Mouse (Mus musculus): ENCODE measurements around the gene Aup1. TPM values are rescaled to one million over a fixed set of nuclear protein-coding genes. Genes with fewer than 3 reads are reported as not detected.
A peak's percentile ranks its signal among the peaks of the same experiment; 100 is the strongest.

The Aup1 gene
- polyA plus RNA-seq, 1 experiment from 2014 or later: 144 TPM

DNA sequence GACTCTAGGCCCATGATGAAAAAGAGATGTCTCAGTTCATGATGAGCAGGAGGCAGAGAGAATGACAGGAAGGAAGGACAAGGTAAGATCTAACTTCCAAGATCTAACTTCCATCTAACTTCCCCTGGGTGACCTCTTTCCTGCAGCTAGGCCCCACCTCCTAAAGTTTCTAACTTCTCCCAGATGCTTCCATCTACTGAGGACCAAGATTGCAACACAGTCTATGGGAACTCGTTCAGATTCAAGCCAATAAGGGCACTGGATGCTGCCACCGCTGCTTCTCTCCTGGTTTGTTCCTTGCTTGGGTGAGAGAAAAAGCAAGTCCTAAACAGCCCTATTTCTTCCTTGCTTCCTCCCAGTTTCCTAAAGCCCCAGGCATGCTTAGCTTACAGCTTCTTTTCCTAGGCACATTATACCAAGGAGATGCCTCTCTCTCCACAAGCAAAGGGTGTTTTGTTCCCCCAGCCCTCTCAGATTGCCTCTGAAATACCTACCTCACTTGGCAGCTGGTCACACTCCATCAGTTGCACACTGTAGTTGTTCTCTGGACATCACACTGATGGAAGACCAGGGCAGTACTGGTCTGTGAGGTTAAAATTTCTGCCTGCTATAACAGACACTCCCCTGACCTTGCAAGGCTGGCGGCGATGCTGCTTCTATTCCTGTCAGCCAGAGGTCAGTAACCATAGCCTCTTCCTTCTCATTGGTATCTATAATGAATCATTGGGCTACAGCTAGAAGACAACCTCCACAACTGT, 33.3 kb upstream of the Aup1 start:
- 68% methylated on average over 4 of the region's 4 CpGs for WGBS
- ATAC-seq (ENCODE audit: insufficient read depth) (no peak), DNase-seq (no peak)
- no peak for TF ChIP-seq CTCF (IDR thresholded peaks at IDR 0.05; ENCODE audit: low read depth)
- no peak overlapping the region for H3K4me3 ChIP-seq (ENCODE audit: low read depth, low read length)
- no peaks in the 10 kb centered on the region for H3K9me3 ChIP-seq (ENCODE audit: low read depth, low read length)
- H3K36me3 ChIP-seq (ENCODE audit: insufficient read depth): no peaks in the 10 kb centered on the region
- H3K9ac ChIP-seq: no peak overlapping the region
- no peak overlapping the region for H3K27ac ChIP-seq (ENCODE audit: low read depth)
- no peaks in the 10 kb centered on the region for H3K4me1 ChIP-seq (ENCODE audit: insufficient read depth)
- H3K4me2 ChIP-seq: no peak overlapping the region
- H3K27me3 ChIP-seq (ENCODE audit: insufficient read depth, low read length): no peaks in the 10 kb centered on the region

DNA sequence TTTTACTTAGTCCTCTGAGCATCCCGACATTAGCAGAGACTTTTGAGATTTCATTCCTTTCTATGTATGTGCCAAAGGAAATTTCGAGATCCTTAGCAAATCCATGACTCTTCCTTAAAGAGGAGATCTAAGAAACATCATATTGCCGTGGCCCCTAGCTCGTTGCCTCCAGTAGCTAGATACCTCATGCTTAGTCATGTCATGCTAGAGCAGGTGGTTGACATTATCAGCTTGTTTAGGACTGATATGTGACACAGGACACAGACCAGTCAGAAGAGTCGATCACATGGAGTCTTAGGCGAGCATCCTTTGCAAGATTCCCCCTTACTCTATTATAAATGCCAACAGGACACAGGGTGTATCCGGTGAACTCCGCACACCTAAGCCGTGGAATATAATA, 31.3 kb upstream of the Aup1 start:
- no peaks in the 10 kb centered on the region for H3K27me3 ChIP-seq (ENCODE audit: insufficient read depth, low read length)
- DNase-seq (no peak), ATAC-seq (ENCODE audit: insufficient read depth) (no peak)
- TF ChIP-seq CTCF (IDR thresholded peaks at IDR 0.05; ENCODE audit: low read depth): no peak
- H3K4me1 ChIP-seq (ENCODE audit: insufficient read depth): no peaks in the 10 kb centered on the region
- no peak overlapping the region for H3K9ac ChIP-seq
- H3K27ac ChIP-seq (ENCODE audit: low read depth): no peak overlapping the region
- no peak overlapping the region for H3K4me2 ChIP-seq
- no peaks in the 10 kb centered on the region for H3K36me3 ChIP-seq (ENCODE audit: insufficient read depth)
- H3K4me3 ChIP-seq (ENCODE audit: low read depth, low read length): no peak overlapping the region
- no peaks in the 10 kb centered on the region for H3K9me3 ChIP-seq (ENCODE audit: low read depth, low read length)
- 84% methylated on average over 9 of the region's 9 CpGs for WGBS

DNA sequence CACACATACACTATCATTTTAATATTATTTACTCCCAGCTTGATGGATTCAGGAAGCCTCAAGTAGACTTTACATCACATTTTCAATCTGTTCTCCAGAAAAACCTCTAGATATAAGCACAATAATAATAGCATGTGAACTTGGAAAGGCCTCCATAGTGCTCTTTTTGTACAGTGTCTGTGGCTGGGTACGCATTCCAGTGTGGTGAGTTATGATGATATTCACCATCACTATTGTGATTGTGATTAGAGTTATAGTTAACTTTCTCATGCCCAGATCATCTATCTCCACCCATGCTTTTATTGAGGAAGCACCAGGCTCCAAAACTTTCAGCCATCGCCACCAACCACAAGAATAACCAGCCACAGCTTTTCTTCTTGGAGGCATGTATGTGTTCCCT, 30.5 kb upstream of the Aup1 start:
- Histone ChIP-seq H3K4me1 (ENCODE audit: insufficient read depth) (no peaks in the 10 kb centered on the region), H3K9me3 (ENCODE audit: low read depth, low read length) (no peaks in the 10 kb centered on the region), H3K4me3 (ENCODE audit: low read depth, low read length) (no peak overlapping the region), H3K4me2 (no peak overlapping the region), H3K36me3 (ENCODE audit: insufficient read depth) (no peaks in the 10 kb centered on the region), H3K27me3 (ENCODE audit: insufficient read depth, low read length) (no peaks in the 10 kb centered on the region), H3K27ac (ENCODE audit: low read depth) (no peak overlapping the region), H3K9ac (no peak overlapping the region; the same call in 1 of the 2 replicates)
- DNase-seq: no peak
- WGBS: 96% methylated on average over 2 of the region's 2 CpGs
- TF ChIP-seq CTCF (IDR thresholded peaks at IDR 0.05; ENCODE audit: low read depth): no peak
- ATAC-seq (ENCODE audit: insufficient read depth): no peak

DNA sequence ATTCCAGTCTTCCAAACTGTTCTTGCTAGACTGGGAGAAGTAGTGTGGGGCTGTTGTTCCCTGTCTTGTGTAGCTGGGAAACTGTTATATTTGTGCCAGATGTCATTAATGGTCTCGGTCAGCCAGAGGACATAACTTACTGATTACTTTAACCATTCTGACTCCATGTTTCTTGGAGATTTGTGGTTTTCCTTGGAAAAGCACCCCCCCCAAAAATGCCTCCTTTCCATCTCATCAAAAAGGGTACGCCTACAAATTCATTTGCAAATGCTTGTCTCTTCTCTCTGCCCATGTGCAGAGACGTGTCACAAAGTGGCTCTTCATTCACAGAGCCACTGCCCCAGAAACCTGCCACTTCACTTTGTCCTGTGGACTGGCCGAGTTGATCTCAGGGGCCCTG, 29.9 kb upstream of the Aup1 start:
- H3K27me3 ChIP-seq (ENCODE audit: insufficient read depth, low read length): no peaks in the 10 kb centered on the region
- 46% methylated on average over 4 of the region's 4 CpGs for WGBS
- no peak for DNase-seq
- no peak for ATAC-seq (ENCODE audit: insufficient read depth)
- no peak overlapping the region for H3K27ac ChIP-seq (ENCODE audit: low read depth)
- H3K9me3 ChIP-seq (ENCODE audit: low read depth, low read length): no peaks in the 10 kb centered on the region
- no peak overlapping the region for H3K4me3 ChIP-seq (ENCODE audit: low read depth, low read length)
- H3K9ac ChIP-seq: no peak overlapping the region
- no peaks in the 10 kb centered on the region for H3K36me3 ChIP-seq (ENCODE audit: insufficient read depth)
- TF ChIP-seq CTCF (IDR thresholded peaks at IDR 0.05; ENCODE audit: low read depth): no peak
- no peak overlapping the region for H3K4me2 ChIP-seq
- H3K4me1 ChIP-seq (ENCODE audit: insufficient read depth): no peaks in the 10 kb centered on the region

DNA sequence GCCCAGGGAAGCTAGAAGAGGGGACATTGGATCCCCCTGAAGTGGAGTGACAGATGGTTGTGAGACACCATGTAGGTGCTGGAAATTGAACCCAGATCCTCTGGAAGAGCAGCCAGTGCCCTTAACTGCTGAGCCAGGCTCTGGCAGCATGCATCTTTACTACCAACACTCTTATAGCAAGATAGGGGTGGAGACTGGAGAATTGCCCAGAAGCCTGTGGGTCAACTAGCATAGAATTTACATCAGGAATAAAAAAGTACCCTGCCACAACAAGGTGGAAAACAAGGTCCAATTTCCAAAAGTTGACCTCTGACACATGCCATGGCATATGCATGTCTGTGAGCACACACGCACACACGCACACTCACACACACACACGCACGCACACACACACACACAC, 29.1 kb upstream of the Aup1 start:
- ATAC-seq (ENCODE audit: insufficient read depth) (no peak), DNase-seq (no peak)
- 79% methylated on average over 4 of the region's 4 CpGs for WGBS
- Histone ChIP-seq H3K4me1 (ENCODE audit: insufficient read depth) (no peaks in the 10 kb centered on the region), H3K9ac (no peak overlapping the region), H3K36me3 (ENCODE audit: insufficient read depth) (no peaks in the 10 kb centered on the region), H3K4me3 (ENCODE audit: low read depth, low read length) (no peak overlapping the region), H3K4me2 (no peak overlapping the region), H3K27me3 (ENCODE audit: insufficient read depth, low read length) (no peaks in the 10 kb centered on the region), H3K9me3 (ENCODE audit: low read depth, low read length) (no peaks in the 10 kb centered on the region), H3K27ac (ENCODE audit: low read depth) (no peak overlapping the region)
- TF ChIP-seq CTCF (IDR thresholded peaks at IDR 0.05; ENCODE audit: low read depth): no peak

DNA sequence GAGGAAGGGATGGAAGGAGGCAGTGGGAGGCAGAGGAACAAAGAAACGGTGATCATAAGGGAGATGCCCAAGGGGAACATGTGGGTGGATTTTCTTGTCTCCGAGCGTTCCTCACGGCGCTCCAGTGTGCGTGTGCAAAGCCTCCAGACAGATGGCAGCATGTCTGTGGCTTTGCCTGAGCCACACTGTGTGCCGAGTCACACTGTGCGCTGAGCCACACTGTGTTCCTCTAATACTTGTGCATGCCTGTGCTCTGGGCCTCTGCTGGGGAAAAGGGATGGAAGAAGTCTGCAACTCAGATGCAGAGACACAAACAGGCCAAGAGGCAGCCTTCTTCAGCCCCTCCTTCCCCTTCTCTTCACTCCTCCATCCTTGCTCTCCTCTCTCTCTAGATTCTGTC, 27.0 kb upstream of the Aup1 start:
- no peaks in the 10 kb centered on the region for H3K27me3 ChIP-seq (ENCODE audit: insufficient read depth, low read length)

DNA sequence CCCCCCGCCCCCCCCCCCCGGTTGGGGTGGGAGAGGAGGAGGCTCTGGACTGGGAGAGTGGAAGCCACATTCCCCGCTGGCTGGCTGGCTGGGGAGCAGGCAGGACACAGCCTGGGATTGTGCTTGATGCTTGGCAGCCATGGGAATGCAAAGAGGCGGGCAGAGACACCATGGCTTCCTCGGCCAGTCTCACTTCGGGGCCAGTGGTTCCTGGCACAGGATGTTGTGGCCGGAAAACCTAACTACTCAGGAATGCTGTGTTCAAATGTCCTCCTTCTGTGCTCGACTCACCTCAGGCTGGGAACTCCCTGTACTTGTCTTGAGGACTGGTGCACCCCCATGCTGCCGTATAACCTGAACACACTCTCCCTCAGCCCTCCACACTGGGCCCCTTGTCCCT, 26.6 kb upstream of the Aup1 start:
- Histone ChIP-seq H3K9ac (no peak overlapping the region), H3K27me3 (ENCODE audit: insufficient read depth, low read length) (no peaks in the 10 kb centered on the region), H3K36me3 (ENCODE audit: insufficient read depth) (no peaks in the 10 kb centered on the region), H3K4me2 (peak overlapping the region; percentile 18; the same call in 1 of the 2 replicates), H3K27ac (ENCODE audit: low read depth) (no peak overlapping the region), H3K4me3 (ENCODE audit: low read depth, low read length) (no peak overlapping the region), H3K9me3 (ENCODE audit: low read depth, low read length) (no peaks in the 10 kb centered on the region), H3K4me1 (ENCODE audit: insufficient read depth) (0 out of 2 replicates have a peak, but pooled peaks cover 3% of the 10 kb centered on the region)
- TF ChIP-seq CTCF (IDR thresholded peaks at IDR 0.05; ENCODE audit: low read depth): no peak
- DNase-seq (peak; percentile 44), ATAC-seq (ENCODE audit: insufficient read depth) (peak; percentile 31; the same call in 1 of the 2 replicates)
- WGBS: 30% methylated on average over 7 of the region's 9 CpGs

More for the DNA sequence above, 27.0 kb upstream of the Aup1 start:
- H3K4me3 ChIP-seq (ENCODE audit: low read depth, low read length): no peak overlapping the region
- H3K27ac ChIP-seq (ENCODE audit: low read depth): no peak overlapping the region
- H3K9ac ChIP-seq: no peak overlapping the region
- no peaks in the 10 kb centered on the region for H3K36me3 ChIP-seq (ENCODE audit: insufficient read depth)
- whole genome bisulfite sequencing: 72% methylated on average over 8 of the region's 8 CpGs
- no peak for TF ChIP-seq CTCF (IDR thresholded peaks at IDR 0.05; ENCODE audit: low read depth)
- ATAC-seq (ENCODE audit: insufficient read depth) (no peak), DNase-seq (no peak)
- H3K4me1 ChIP-seq (ENCODE audit: insufficient read depth): 0 out of 2 replicates have a peak, but pooled peaks cover 3% of the 10 kb centered on the region
- H3K9me3 ChIP-seq (ENCODE audit: low read depth, low read length): no peaks in the 10 kb centered on the region
- H3K4me2 ChIP-seq: no peak overlapping the region

Measured in lung, embryonic 14.5 days (tissue).